Mouse (Mus musculus) embryo, embryonic 10.5 days (tissue): ENCODE data around the gene Bdh2.

Source experiments
- DNase-seq: peaks from one replicate; pipeline ENCODE4 v3.0.0-alpha.2; 2015; ENCODE audit warnings: low spot score

Gene Bdh2

DNA sequence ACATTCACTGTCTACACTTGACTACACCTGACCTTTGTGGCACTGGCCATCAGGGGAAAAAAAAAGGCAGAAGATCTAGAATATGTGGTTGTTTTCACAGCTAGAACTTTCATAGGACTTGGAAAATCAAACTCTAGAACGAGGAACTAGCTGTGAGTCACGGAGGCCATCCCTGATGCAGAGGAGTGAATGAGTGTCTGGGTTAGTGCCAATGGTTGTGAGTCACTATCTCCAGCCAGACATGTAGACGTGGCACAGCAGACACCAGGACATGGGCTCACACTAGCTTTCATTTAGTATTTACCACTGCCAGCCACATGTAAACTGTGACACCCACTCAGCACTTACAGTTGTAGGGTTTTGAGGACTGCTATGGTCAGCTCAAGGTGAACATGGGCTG is 17.5 kb downstream of the Bdh2 start:
- DNase-seq = no peak

GRCm38 (mm10) chr3:135300081-135300480 is 19.1 kb downstream of the Bdh2 start:
- DNase-seq = no peak

GRCm38 (mm10) chr3:135304060-135304459 is 23.0 kb downstream of the Bdh2 start:
- DNase-seq = peak; percentile 62

DNA sequence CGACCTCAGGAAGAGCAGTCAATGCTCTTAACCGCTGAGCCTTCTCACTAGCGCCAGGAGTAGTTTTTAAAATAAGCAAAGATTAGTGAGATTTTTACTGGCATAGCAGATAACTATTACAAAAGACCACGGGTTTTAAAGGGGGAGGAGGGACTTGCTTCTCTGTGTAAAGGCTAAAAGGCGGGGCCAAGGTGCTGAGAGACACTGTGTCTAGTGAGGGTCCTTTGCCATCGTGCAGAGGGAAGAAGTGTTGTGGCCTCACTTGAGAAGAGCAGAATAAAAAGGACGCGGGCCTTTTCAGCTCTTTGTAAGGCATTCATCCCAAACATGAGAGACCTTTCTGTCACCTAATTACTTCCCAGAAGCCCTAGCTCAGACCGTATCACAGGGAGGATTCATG is 23.5 kb downstream of the Bdh2 start:
- DNase-seq = peak; percentile 66

DNA sequence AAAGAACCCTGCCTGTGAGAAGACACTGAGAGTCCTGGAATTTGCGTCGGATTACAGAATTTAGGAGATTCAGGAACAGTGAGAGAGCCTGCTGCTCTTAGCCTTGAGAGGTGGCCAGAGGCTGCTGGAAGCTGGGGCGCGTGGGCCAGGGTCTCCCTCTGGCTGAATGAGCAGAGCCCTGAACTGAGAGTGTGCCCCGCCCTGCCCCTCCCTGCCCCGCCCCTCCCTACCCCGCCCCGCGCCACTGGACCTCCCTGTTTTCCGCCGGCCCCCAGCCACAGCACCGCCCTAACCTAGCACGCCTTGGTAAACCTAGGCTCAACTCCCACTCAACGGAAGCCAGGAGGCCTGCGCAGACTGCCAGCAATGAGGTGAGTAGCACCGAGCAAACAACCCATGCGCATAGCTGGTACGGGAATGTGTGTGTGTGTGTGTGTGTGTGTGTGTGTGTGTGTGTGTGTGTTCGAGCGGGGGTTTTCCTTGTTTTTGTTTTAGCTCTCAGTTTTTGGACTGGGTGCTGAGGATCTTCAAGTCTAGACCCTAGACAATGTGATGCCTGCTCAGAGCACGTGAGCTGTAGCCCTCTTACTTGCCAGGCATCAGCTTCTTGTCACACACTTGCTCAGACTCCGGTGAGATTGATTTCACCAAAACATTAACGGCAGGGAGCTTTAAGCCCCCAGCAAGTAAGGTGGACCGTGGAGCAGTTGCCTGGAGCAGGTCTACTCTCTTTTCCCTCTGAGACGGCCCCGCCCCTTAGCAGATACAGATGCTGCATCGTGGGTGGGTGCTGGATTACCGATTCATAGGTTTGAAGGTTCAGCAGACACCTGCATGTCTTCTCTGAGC is 26.6 kb downstream of the Bdh2 start, which contains the start of gene Slc9b2:
Gene Slc9b2, plus strand, starts transcription at position 290 of the 849 bp plus-strand sequence.
- peak; percentile 59 for DNase-seq

DNA sequence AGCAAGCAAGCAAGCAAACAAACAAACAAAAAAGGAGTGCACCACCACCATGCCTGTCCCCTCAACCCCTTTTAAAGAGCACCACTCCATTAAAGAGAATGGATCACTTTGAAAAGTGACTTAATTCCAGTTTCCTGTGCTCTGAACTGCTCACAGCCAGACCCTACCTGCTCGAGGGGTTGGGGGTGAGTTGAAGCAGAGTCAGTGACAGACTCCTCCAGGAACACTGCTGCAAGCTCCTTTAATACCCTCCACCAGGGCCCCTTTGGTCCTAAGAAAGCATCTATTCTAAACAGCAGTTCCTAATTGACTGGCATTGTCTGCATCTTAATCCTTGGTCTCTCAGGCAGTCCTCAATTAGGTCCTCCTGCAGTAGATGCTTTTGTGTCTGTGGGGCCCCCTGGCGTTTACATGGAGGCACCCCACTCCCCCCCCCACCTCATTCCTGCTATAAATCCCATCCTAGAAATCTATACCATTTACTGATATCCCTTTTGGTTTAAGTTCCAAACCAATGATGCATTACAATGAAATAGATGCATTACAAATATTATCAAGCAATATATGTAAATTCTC is 32.0 kb downstream of the Bdh2 start:
- DNase-seq = no peak

- peak; percentile 55 for DNase-seq
Observed at GRCm38 (mm10) chr3:135313727-135314126, 32.7 kb downstream of the Bdh2 start.

GRCm38 (mm10) chr3:135314811-135315210 is 33.8 kb downstream of the Bdh2 start:
- DNase-seq = peak; percentile 36

DNA sequence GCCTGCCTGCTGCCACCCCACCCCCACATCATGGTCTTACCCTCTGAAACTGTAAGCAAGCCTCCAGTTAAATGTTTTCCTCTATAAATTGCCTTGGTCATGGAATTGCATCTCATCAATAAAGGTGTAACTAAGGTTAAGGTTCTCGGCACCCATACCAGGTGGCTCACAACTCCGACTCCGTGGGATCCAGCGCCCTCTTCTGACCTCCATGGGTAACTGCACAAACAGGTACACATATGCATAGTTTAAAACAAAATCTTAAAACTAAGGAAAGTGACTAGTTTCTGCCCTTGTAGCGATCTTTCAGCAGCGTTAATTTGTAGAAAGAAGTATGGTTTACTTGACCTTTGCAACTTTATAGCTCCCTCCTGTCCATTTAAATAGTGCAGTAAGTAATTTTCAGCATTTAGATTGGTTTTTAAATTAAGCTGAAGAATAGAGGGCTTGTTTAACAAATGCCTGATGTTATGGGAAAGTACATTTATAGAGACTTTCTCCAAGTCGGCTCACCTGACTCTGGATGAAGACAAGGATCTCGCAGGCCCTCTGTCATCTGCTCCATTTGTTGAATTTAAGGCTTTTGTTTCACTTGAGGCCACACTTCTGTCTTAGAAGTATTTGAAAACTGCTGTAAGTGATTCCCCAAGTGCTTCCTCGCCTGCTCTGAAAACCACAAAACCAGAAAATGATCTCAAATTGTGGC is 34.9 kb downstream of the Bdh2 start:
- no peak for DNase-seq

DNA sequence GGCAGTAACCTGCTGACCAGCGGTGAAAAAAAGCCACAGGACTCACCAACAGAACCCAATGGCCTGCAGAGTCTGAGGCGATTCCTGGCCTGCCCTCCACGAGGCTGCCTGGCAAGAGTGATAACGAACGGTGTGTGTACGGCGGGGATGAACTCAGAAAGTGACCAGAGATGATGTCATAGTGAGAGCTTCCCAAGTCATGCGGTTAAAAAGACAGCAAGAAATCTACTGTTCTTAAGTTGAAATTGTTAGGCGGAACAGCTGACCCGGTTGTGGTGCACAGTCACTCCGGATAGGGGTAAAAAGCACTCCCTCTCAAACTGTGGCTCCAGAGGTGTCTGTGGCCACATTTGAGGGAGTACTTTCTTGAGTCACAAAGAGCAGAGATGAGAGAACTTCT is 37.3 kb downstream of the Bdh2 start:
- no peak for DNase-seq

- DNase-seq = no peak
Observed at GRCm38 (mm10) chr3:135324354-135324753, 43.3 kb downstream of the Bdh2 start.

- DNase-seq = no peak
Observed at GRCm38 (mm10) chr3:135327176-135327575, 46.2 kb downstream of the Bdh2 start.

DNA sequence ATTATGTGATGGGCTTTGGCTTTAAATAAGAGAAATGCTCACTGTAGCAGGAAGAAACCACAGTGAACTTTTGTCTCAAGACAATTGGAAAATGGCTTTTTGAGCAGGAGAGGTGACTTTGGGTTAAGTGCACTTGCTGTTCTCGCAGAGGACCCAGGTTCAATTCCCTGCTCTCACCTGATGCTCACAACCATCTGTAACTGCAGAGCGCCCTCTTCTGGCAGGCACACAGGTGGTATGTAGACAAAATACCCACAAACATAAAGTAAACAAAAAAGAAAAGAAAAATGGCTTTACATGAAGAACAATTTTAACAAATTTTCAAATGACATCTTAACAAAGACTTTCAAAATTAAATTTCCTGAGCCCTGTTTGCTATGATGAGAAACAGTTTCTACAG is 46.6 kb downstream of the Bdh2 start:
- no peak for DNase-seq

DNA sequence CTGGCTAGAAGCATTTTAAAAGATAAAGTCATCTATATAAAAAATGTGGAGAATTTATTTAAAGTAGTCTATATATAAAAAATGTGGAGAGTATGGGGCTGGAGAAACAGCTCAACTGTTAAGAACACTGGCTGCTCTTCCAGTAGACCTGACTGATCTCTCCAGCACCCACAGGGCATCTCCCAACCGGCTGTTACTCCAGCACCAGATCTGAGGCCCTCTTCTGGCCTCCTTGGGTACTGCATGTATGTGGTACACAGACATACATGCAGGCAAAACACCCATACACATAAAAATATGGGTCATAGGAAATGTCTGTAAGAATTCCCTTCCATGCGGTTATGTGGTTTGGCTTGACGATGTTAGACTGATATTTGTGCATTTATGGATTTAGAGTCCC is 47.5 kb downstream of the Bdh2 start:
- DNase-seq = peak; percentile 68

GRCm38 (mm10) chr3:135332691-135333090 is 51.7 kb downstream of the Bdh2 start:
- DNase-seq = no peak

DNA sequence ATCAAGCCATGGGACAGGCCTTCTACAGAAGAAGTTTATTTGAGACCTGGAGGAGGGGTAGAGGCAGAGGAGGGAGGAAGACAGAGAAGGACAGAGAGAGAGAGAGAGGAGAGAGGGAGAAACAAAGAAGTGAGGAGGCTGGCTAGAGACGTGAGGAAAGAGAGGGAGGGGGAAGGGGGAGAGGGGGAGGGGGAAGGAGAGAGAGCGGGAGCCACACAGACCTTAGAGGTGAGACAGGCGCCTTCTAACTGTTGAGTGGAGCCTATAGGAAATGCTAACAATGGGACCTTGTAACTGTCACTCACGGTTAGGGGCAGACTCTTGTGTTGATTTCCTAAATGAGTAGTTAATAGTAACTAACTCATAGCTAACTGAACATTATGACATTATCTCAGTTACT is 52.7 kb downstream of the Bdh2 start:
- DNase-seq = no peak

DNA sequence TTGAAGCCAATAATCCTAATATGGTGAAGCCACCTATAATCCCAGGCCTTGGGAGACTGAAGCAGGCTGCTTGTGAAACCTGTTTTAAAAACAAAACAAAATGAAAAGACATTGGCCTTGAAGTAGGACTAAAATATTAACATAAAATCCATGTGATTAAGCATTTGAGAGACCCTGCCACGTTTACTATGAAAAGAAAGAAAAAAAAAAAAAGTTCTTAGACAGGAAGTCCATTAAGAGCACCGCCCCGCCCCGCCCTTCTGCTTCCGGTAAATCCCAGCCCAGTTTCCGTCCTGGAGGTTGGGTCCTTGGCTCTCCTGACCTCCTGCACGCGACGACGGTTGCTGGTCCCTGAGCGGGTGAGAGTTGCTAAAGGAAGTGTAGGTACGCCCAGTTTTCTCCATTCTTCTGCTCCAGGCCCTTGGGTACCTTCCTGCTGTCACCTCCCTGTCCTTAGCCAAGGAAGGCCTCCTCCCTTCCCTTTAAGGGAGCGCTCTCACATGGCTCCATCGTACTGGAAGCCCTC is 66.8 kb downstream of the Bdh2 start, which contains the start of gene Slc9b1:
Gene Slc9b1, plus strand, starts transcription at position 291 of the 526 bp plus-strand sequence.
- DNase-seq = no peak

DNA sequence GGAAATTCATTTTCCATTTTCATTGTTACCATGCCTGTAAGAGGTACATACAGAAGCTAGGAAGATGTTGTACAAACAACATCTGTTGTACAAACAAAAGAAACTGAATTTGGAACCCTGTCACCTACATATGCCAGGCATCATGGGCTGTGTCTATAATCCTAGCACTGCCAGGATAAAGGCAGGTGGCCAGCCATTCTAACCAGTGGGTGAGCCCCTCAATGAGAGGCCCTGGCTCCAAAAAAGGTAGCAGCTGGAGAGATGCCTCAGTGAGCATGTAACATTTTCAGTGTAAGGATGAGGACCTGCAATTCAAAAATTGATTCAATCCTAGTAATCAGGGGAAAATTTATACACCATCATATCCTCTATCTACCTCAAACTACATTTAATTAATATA is 68.0 kb downstream of the Bdh2 start:
- DNase-seq = no peak

DNA sequence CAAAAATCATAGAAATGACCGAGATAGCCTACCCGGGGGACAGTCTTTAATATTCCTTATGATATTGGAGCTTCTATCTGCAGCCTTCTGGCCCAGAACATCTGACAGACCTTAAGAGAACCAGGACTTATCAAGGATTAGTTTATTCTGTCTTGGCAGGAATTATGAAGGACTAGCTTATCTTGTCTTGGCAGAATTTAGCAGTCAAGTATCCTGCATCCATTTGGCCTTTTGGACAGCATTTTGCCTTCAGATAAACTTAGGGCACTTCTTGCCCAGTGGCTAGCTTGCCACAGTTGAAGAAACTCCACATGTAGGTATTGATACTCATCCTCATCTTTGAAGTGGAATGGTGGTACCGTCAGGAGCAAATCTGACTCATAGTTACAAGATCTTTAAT is 70.8 kb downstream of the Bdh2 start:
- DNase-seq = no peak
